25 mouse cellular contexts compared by ENCODE assay signal in the genomic region with DNA sequence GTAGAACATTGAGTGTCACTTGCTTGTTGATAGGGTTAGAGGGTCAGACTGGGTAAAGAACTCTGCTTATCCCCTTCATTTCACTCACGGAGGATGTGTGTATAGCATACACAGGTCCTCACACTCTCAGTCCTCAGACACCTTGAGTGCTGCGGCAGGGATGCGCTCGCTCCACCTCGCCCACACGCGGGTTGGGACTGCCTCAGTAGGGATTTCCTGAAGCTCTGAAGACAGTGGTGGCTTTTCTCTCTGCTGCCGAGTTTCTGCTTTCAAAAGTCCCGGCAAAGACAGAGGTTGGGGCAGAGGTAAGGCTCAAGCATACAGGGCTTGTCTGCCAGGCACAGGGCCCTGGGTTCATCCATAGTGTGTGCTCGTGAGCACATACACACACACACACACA. TPM values are rescaled to one million over a fixed set of nuclear protein-coding genes. Genes with fewer than 3 reads are reported as not detected.
A peak's percentile ranks its signal among the peaks of the same experiment; 100 is the strongest.
DNase-seq lines count a peak whose midpoint lies in the region; ATAC-seq and TF ChIP-seq lines count a peak whose summit lies in the region.
"Had no signal": no experiment of that assay in that cellular context is flagged by ENCODE, and none has a peak within 500 bp of the region (broad histone marks: within the 10 kb centered on the region; RNA-seq: fewer than 3 reads in every experiment).

No protein-coding gene starts in this region.

- 72% methylated on average over 10 of the region's 10 CpGs for WGBS in thymus, adult 2 months
- 84% methylated on average over 10 of the region's 10 CpGs for WGBS in forebrain, embryonic 16.5 days

- H3K4me3 ChIP-seq in thymus, adult 2 months (ENCODE audit: control insufficient read depth, insufficient read depth, low read length): no peak overlapping the region
- no peak overlapping the region for H3K4me3 ChIP-seq in forebrain, embryonic 16.5 days (replicated peaks; ENCODE audit: low read length)
- H3K4me3 ChIP-seq: embryonic facial prominence, embryonic 12.5 days; embryonic facial prominence, embryonic 15.5 days; heart, embryonic 12.5 days; heart, embryonic 15.5 days; hindbrain, embryonic 10.5 days; hindbrain, embryonic 13.5 days had no signal

- H3K9ac ChIP-seq in forebrain, embryonic 16.5 days (replicated peaks; ENCODE audit: low read depth, low read length): no peak overlapping the region
- H3K9ac ChIP-seq: embryonic facial prominence, embryonic 12.5 days; embryonic facial prominence, embryonic 15.5 days; heart, embryonic 12.5 days; heart, embryonic 15.5 days; hindbrain, embryonic 13.5 days had no signal

- TF ChIP-seq CTCF in thymus, adult 2 months (IDR thresholded peaks at IDR 0.05; ENCODE audit: borderline replicate concordance, control insufficient read depth, extremely low read depth, insufficient read depth, low read length, poor library complexity): no peak

- H3K4me2 ChIP-seq in forebrain, embryonic 16.5 days (ENCODE audit: low read length): no peak overlapping the region
- H3K4me2 ChIP-seq: embryonic facial prominence, embryonic 12.5 days; embryonic facial prominence, embryonic 15.5 days; heart, embryonic 12.5 days; heart, embryonic 15.5 days; hindbrain, embryonic 13.5 days had no signal

- H3K9me3 ChIP-seq in forebrain, embryonic 16.5 days (ENCODE audit: control insufficient read depth, low read length): no peaks in the 10 kb centered on the region
- H3K9me3 ChIP-seq: embryonic facial prominence, embryonic 12.5 days; embryonic facial prominence, embryonic 15.5 days; heart, embryonic 12.5 days; heart, embryonic 15.5 days; hindbrain, embryonic 10.5 days; hindbrain, embryonic 13.5 days had no signal

- no peaks in the 10 kb centered on the region for H3K27me3 ChIP-seq in thymus, adult 2 months (ENCODE audit: control insufficient read depth, insufficient read depth, low read length)
- H3K27me3 ChIP-seq in forebrain, embryonic 16.5 days (replicated peaks; ENCODE audit: control insufficient read depth, insufficient read depth, low read length): no peaks in the 10 kb centered on the region
- H3K27me3 ChIP-seq: embryonic facial prominence, embryonic 12.5 days; embryonic facial prominence, embryonic 15.5 days; heart, embryonic 12.5 days; heart, embryonic 15.5 days; hindbrain, embryonic 13.5 days had no signal

- peaks cover 8% of the 10 kb centered on the region; the same call in 1 of the 2 replicates for H3K36me3 ChIP-seq in thymus, adult 2 months (ENCODE audit: control insufficient read depth, insufficient read depth, low read length)
- no peaks in the 10 kb centered on the region for H3K36me3 ChIP-seq in forebrain, embryonic 16.5 days (ENCODE audit: control insufficient read depth, insufficient read depth)

- H3K27ac ChIP-seq in thymus, adult 2 months (ENCODE audit: control insufficient read depth, insufficient read depth, low read length): no peak overlapping the region
- H3K27ac ChIP-seq in forebrain, embryonic 16.5 days (ENCODE audit: low read length): no peak overlapping the region
- H3K27ac ChIP-seq: embryonic facial prominence, embryonic 12.5 days; embryonic facial prominence, embryonic 15.5 days; heart, embryonic 15.5 days; hindbrain, embryonic 10.5 days; hindbrain, embryonic 13.5 days had no signal

- DNase-seq in thymus, postnatal 14 days: peak; percentile 34
- no peak for DNase-seq in thymus, adult 2 months
- peak; percentile 51 for DNase-seq in CD4-positive helper T cell, adult 2 months (ENCODE audit: low read depth, low spot score)
- peak; percentile 61 for DNase-seq in CD4-positive, CD25-positive, alpha-beta regulatory T cell, adult 2 months (ENCODE audit: low read depth, low spot score)
- peak; percentile 38 for DNase-seq in T-cell, adult 2 months (ENCODE audit: low spot score)
- no peak for DNase-seq in layer of hippocampus, postnatal 36 days
- no peak for DNase-seq in kidney, postnatal 25 days
- DNase-seq: adrenal gland, postnatal 10 days; adrenal gland, postnatal 36 days; cerebellum, adult 18-20 months; cerebellum, adult 9-10 months; cerebellum, postnatal 14 days; gastrocnemius, postnatal 25 days; heart, adult 18-20 months; heart, postnatal 10 days; heart, postnatal 36 days had no signal

- ATAC-seq in forebrain, embryonic 16.5 days: no peak
- ATAC-seq: forebrain, embryonic 14.5 days; hindbrain, embryonic 16.5 days had no signal

- no peak for TF ChIP-seq POLR2A in thymus, adult 2 months (IDR thresholded peaks at IDR 0.05; ENCODE audit: control insufficient read depth, extremely low read depth, insufficient read depth, low read length, poor library complexity)

- H3K4me1 ChIP-seq in thymus, adult 2 months (replicated peaks; ENCODE audit: control insufficient read depth, insufficient read depth, low read length): peaks cover 19% of the 10 kb centered on the region
- H3K4me1 ChIP-seq in forebrain, embryonic 16.5 days (replicated peaks; ENCODE audit: control insufficient read depth, insufficient read depth, low read length): no peaks in the 10 kb centered on the region
- H3K4me1 ChIP-seq: embryonic facial prominence, embryonic 12.5 days; hindbrain, embryonic 13.5 days had no signal

RNA-seq across cellular contexts. Expression of gene Nfkbia, which starts 9.7 kb away (rescaled TPM):
- 613 and 674 TPM in 2 replicates for polyA plus RNA-seq in thymus, adult 2 months (2012; rRNA removed)
- 10 to 100 TPM; 36.5 to 44.3 TPM for total RNA-seq in layer of hippocampus, postnatal 36 days (2021)
- 53.4 and 58.5 TPM in 2 replicates for polyA plus RNA-seq in forebrain, embryonic 16.5 days (2015; fragmentation: Nextera tagmentation; extraction: Ambion mirVana)

Comparison
In these comparisons a context has a peak if more than half of its experiments do, and no peak if none do; other contexts are left out.
1. DNase-seq: peak in thymus, postnatal 14 days (single experiment), CD4-positive helper T cell, adult 2 months (single experiment), CD4-positive, CD25-positive, alpha-beta regulatory T cell, adult 2 months (single experiment) and T-cell, adult 2 months (single experiment); none in thymus, adult 2 months (single experiment), layer of hippocampus, postnatal 36 days (0 of 2) and kidney, postnatal 25 days (0 of 2).
2. RNA of gene Nfkbia, which starts 9.7 kb away (polyA plus RNA-seq): 613 to 674 TPM in thymus, adult 2 months; 53.4 to 58.5 TPM in forebrain, embryonic 16.5 days; every median in the first group is over 10 times any median in the second.